Mouse (Mus musculus) heart, adult 9 months (tissue): Measurements from ENCODE around the gene Kcnip3.

Source experiments
- DNase-seq, 2 experiments: peaks; one replicate each; pipeline ENCODE4 v3.0.0; 2022; ENCODE audit warnings: low spot score in 2 of 2

Kcnip3 gene

GRCm38 (mm10) chr2:127517081-127517480 lies 4.8 kb downstream of the Kcnip3 start:
- DNase-seq = no peak

DNA sequence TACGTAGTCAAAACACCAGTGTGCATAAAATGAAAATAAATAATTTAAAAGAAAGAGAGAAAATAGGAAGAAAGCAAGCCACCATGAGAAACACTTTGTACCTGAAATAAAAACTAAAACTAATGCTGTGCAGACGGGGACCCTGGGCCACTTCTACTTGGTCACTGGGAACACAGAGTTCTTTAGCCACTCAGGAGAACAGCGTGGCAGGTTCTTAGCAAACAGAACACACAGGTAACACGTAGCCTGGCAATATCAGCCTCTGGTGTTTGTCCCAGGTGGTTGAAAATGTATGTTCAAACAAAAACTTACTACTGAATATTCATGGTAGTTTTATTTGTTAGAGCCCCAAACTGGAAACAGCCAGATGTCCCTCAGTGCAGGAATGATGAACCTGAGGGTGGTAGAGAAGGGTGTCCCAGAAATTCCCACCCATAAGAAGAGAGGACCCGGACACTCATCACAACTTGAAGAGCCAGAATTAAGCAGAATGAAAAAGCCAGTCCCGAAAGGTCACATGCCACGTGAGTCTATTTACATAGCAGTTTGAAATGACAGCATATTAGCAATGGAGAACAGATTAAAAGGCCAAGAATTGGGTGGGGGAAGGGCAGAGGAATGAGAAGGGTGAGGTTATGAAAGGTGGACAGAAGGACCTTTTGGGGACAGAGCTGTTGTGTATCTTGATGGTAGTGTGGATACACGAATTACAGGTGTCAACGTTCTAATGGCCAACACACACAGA lies 7.3 kb downstream of the Kcnip3 start:
- no peak for DNase-seq

- DNase-seq = no peak
Observed at GRCm38 (mm10) chr2:127513244-127513643, 8.7 kb downstream of the Kcnip3 start.

- DNase-seq = no peak
Observed at GRCm38 (mm10) chr2:127511426-127511825, 10.5 kb downstream of the Kcnip3 start.

- DNase-seq = no peak
Observed at GRCm38 (mm10) chr2:127507967-127508660, 13.8 kb downstream of the Kcnip3 start.

DNA sequence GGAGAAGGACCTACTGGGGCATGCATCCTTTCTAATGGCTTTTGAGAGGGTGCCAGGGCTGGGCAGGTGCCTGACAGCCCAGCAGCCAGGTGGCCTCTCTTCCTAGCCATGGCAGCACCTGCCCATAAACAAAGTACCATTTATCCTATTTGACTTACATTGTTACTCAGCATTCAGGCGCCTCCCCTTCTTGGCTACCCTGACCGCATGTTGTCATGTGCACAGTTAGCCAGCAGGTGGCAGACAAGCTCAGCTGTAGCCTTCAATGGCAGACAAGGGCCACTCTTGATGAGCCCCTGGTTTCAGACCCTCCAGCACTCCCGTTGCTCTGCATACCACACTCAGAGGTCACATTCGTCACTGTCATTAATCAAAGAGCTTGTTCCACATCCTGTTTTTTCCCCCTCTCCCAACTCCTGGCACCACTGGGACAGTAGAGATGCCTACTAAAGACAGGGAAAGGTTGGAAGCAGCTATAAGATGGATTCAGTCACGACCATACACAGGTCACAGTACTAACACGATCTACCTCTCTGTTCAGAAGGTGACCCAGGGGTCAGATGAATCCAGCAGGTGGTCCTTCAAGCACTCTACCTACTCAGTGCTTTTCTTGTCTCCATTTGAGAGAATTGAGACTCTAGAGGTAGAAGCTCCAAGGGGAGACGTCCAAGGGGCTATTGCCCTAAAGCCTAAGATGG lies 14.7 kb downstream of the Kcnip3 start:
- DNase-seq = peak; percentile 28 to 51

- DNase-seq = no peak
Observed at GRCm38 (mm10) chr2:127506131-127506632, 15.7 kb downstream of the Kcnip3 start.

DNA sequence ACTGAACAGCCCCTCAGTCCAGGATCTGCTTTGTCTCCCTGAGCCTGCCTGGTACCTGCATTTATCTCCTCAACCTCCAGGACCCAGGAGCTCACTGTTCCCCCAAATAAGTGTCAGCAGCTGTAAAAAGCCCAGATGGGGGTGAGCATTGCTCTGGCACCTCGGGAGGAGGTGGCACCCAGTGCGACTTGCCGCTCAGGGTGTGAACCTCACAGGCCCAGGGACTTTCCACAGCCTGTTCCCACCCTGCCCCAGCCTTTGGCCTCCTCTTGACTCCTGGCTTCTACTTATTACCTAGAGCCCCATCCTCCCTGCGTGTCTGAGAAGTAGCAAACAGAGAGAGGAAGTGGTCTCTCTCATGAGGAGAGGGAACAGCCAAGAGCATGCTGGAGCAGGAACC lies 16.7 kb downstream of the Kcnip3 start:
- no peak for DNase-seq

- no peak for DNase-seq
Observed at GRCm38 (mm10) chr2:127503751-127504549, 17.9 kb downstream of the Kcnip3 start.

DNA sequence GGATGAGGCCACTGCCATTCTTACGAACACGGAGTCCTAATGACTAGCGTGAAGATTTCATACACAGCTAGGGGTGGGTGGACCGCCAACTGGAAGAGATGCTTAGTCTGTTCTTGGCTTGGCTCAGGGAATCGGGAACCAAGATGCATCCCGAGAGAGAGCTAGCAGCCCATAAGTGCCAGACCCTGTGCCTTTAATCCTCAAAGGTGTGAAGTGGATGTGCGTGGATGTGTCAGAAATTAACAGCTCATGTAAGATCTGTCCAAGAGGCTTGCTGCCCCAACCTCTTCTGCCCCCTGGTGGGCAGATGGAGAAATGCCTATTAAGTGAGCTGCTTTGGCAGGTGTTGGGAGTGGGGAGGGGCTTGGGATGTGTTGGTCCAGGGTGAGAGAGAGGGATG lies 20.8 kb downstream of the Kcnip3 start:
- peak; percentile 32 to 50 for DNase-seq

- DNase-seq = no peak
Observed at GRCm38 (mm10) chr2:127498750-127499149, 23.1 kb downstream of the Kcnip3 start.

DNA sequence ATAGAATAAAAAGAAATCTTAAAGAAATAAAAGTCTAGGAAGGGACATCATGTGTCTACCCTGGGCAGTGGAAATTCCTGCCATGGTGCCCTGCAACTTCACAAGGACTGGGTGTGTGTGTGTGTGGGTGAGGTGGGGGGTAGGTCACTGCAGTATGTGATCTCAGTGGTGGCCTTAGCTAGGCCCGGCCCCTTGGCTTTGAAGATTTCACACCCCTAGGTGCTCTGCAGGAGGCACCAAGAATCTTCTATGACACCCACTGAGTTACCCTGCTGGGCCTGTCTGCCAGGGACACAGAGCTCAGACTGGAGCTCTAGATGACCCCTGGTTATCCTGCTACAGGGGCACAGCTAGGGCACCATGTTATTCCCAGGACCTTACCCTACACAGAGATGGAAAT lies 25.6 kb downstream of the Kcnip3 start:
- DNase-seq = no peak

DNA sequence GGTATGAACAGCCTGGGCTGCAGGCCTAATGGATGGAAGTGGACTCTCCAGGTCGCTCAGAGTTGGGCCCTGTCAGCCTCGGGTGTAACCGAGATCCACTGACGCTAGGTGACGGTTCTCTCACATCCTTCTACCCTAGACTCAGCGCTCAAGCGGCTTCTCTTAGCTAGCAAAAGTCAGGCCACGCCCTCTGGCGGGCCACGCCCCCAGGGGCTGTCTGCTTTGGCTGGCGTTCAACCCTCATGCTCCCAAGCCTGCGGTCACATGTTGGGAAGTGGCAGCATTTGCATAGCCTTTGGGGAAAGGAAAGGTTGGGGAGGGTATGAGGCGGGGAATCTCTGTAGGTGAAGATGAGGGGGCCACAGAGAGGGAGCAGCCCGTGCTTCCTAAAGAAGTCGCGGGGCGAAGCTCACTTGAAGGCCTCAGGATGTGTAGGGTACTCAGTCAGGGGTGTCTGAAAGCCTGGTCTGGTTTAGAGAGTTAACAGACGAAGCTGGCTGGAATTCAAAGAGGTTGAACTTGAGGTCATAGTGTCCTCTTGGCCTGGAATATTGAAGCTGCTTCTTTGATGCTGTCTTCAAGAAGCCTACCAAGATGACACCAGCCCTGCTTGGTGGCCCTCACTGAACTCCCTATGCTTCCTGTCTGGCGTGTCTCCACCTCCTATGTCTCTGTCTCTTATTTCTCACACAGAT lies 37.3 kb downstream of the Kcnip3 start:
- DNase-seq = peak; percentile 56 to 80

DNA sequence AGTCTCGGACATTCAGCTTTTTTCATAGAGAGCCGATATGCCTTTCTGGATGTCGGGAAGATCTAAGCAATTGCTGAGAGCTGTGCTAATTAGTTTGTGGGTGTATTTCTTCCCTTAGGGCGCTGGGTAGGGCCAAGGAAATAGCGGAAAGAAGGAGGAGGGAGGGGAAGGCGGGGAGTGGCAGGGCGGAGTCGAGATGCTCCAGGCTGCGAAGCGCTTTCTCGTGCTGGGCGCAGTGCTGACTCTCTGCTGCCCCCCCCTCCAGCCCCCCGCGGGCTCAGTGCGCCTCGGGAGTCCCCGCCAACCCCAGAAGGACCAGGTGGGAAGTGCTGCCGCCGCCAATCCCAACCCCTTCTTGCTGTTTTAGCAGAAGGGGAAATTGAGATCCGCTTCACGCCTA lies 38.9 kb downstream of the Kcnip3 start:
- DNase-seq = peak in 1 of 2 experiments; percentile 62

- DNase-seq = peak; percentile 88
Observed at GRCm38 (mm10) chr2:127482533-127482911, 39.4 kb downstream of the Kcnip3 start.

- DNase-seq = no peak
Observed at GRCm38 (mm10) chr2:127481841-127482532, 39.9 kb downstream of the Kcnip3 start.

GRCm38 (mm10) chr2:127479763-127480162 lies 42.1 kb downstream of the Kcnip3 start:
- no peak for DNase-seq

GRCm38 (mm10) chr2:127479210-127479609 lies 42.7 kb downstream of the Kcnip3 start:
- DNase-seq = no peak

DNA sequence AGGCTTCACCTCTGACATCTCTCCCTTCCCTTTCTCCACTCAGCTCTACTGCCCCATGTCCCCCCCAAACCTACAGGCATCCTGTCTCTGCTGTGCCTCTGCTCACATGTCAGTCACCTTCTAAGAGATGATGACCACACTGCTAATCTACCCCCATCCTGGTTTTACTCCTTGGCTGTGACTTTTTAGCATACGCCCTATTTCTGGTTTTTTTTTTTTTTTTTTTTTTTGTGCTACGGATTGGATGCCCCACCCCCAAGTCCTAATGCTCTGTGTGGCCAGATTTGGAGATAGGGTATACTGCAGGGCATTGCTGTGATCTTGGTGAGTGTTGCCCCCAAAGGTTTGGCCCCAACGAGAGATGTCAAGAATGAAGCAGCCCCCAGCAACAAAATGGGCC lies 49.6 kb downstream of the Kcnip3 start:
- DNase-seq = no peak

DNA sequence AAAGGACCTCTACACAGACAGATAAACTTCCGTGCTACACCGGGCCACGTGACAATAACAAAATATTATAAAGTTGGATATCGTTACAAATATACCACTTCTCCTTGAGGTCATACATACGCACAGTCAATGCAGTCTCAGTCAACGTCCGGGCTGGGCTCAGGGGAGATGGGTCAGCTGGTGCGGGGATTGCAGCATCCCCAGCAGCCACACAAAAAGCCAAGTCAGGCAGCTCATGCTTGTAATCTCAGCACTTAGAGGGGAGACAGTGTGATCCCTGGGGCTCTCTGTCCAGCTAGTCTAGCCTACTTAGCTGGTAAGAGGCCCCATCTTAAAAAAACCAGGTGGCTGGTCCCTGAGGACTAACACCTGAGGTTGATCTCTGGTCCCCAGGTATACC lies 50.6 kb downstream of the Kcnip3 start:
- peak in 1 of 2 experiments; percentile 17 for DNase-seq
